In genomic region chr12:69500600-69501345, GRCm38 (mm10) we compare ENCODE assay signal across 8 mouse cellular contexts.
DNase-seq lines count a peak whose midpoint lies in the region; ATAC-seq lines count a peak whose summit lies in the region.

No protein-coding gene starts in this region.

- 0 out of 2 replicates have a peak, but pooled peaks have one; percentile 7 for ATAC-seq in neutrophil, adult 5-6 weeks (ENCODE audit: extremely low read depth, insufficient number of reproducible peaks, low FRiP score, poor library complexity, severe bottlenecking)

- peak; percentile 44 to 50 for DNase-seq in adrenal gland, adult (ENCODE audit: inconsistent age in 2 of 2, low spot score in 1 of 2)
- no peak for DNase-seq in adrenal gland, adult 8-10 months
- DNase-seq in right cerebral cortex, adult 18-20 months = peak; percentile 18
- DNase-seq in right cerebral cortex, postnatal 25 days = no peak
- DNase-seq in heart, adult 8-10 months (ENCODE audit: low spot score) = peak; percentile 88
- DNase-seq in kidney, postnatal 14 days = peak; percentile 69
- DNase-seq in cerebellum, postnatal 25 days = no peak

Comparison
In these comparisons a context has a peak if more than half of its experiments do, and no peak if none do; other contexts are left out.
1. DNase-seq: peak in adrenal gland, adult (2 of 2), right cerebral cortex, adult 18-20 months (single experiment), heart, adult 8-10 months (single experiment) and kidney, postnatal 14 days (single experiment); none in adrenal gland, adult 8-10 months (single experiment), right cerebral cortex, postnatal 25 days (single experiment) and cerebellum, postnatal 25 days (0 of 2).